Mouse (Mus musculus) gastrocnemius, postnatal 36 days (tissue): ENCODE measurements around the gene Mblac1. TPM values are rescaled to one million over a fixed set of nuclear protein-coding genes. Genes with fewer than 3 reads are reported as not detected.
"Not testable (repeated sequence)": the region's sequence is repeated elsewhere in the genome, so short reads cannot be mapped to it uniquely, and the experiment has no call there.

Experiments used
- DNase-seq, 2 experiments: peaks; one replicate each; pipeline ENCODE4 v3.0.0; 2022
- intact Hi-C: fragments of 180-260 bp; cut with DNase I; formaldehyde crosslinking; loops from one replicate; pipeline ENCODE4 v1.15.1; 2025
- microRNA-seq, 2 experiments: library from miRNA; unstranded; fragments of <30 nt; microRNA quantifications; one replicate each; pipeline ENCODE4 v1.2.0; 2021
- total RNA-seq, 2 experiments: library from RNA; stranded (reverse); gene quantifications; 2 replicates each; pipeline ENCODE4 v1.2.3; 2021

Mblac1 gene
- total RNA-seq, 2 experiments from 2014 or later: 1.4 to 1.6 TPM

DNA sequence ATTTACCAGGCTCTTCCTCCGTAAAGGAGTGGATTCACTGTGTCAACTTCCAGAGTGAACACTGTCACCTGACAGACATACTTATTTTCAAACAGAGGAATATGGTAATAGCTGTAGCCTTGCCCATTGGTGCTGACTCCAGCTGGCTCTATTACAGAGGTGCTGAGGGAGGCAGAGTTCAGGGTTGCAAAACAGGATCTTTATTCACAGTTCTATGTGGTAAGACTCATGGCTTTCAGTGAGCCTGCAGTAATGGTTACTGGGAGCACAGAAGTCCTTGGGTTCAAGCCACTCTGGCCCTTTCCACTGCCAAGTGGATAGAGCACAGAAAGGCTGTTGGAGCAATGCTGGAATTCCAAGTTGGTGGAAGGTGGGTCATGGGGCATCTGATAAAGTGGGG, 13.1 kb downstream of the Mblac1 start:
- intact Hi-C loops: no loop called here
- no peak for DNase-seq

DNA sequence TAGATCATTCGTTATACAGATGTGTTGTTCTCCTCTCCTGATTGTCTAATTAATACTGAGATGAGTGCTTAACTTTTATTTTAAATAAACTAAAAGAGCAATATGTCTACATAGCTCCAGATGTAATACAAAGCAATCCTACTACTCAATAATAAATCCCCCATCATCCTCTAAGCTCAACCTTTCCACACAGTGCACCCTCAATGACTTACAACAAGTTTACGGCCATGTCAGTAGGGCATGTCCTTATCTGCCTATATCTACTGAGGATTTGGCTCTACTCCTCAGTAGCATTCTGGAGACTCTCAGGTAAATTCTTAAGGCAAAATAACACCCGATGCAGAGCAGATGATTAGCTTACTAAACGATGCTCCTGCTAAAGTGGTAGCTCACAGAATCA, 13.8 kb downstream of the Mblac1 start:
- no peak for DNase-seq
- intact Hi-C loops: no loop called here

DNA sequence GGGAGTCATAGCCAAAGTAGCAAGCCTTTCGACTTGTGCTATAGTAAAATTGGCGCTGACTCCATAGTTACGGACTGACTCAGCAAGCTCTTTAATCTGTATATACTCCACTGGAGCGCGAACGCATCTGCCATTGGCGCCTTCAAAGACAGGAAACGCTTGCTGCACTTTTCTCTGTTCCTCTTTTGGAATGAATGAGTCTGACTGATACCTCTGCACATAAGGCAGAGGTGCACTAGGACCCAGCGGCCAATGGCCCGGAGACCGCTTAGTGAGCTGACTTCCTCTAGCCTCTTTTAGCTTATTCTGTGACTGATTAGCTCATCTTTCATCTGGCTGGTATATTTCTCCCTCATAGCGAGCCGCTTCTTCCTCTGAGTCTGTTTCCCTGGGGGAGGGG, 22.5 kb downstream of the Mblac1 start:
- intact Hi-C loops, DNase-seq: not testable (repeated sequence)

DNA sequence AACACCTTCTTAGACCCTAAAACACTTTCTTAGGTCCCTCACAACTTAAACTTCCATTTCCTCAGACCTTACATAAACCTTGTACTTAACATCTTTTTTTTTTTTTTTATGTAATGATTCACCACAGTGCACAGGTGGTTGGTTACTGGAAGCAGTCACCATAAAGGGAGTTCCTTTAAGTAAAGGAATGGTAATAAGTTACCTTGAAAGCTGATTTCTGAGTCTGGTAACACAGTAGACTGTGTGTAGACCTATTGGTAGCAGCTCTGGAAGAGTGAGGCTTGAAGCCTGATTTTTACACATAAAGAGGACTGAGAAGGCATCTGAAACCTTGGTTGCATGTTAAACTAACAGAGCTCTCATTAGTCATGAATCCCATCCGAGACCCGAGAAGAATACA, 25.8 kb downstream of the Mblac1 start:
- DNase-seq: no peak
- intact Hi-C loops: no loop called here

DNA sequence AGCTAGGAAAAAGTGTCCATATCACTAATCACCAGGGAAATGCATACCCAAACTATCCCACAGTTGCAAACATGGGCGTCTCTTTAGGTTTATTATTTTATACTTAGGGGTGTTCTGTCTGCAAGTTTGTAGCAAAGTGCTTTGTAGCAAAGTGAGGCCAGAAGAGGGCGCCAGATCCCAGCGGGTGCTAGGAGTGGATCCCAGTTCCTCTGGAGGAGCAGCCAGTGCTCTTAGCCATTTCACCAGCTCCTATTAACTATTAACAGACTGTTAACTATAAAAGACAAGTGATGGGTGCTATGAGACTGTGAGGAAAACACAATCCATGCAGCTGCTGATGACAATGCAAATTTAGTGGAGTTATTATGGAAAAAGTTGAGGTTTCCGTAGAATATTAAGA, 28.0 kb downstream of the Mblac1 start:
- intact Hi-C loops: no loop called here
- peak; percentile 69 to 76 for DNase-seq

DNA sequence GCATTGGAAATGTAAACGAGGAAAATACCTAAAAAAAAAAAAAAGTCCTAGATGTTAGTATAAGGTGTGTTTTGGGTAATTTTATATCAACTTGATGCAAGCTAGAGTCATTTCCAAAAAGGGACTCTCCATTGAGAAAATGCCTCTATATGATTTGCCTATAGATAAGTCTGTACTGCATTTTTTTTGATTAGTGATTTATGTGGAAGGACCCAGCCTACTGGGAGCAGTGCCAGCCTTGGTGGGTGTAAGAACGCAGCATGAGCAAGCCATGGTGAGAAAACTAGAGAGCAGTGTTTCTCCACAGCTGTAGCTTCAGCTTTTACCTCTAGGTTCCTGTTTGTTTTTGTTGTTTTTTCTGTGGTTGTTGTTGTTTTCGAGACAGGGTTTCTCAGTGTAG, 29.2 kb downstream of the Mblac1 start:
- intact Hi-C loops: no loop called here

DNA sequence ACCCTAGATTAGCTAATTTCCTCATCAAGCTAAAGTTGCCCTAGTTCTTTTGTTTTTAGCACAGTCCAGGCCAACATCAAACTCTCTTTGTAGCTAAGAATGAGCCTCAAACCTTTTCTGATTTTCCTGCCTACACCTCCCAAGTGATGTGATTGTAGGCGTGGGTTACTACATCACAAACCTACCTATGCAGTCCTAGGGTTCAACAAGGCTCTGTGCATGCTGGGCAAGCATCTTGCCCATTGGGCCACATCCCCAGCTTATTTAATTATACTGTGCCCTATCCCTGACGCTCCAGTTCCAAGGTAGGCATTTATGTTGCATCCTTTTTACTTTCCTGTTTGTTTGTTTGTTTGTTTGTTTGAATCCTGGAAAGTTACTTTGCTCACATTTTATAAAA, 31.6 kb downstream of the Mblac1 start, which contains the start of gene Nxpe5:
Gene Nxpe5 (plus strand): TSS at position 199 of the 400 bp plus-strand sequence.
- intact Hi-C loops: no loop called here

More for the DNA sequence above, 29.2 kb downstream of the Mblac1 start:
- DNase-seq: no peak

DNA sequence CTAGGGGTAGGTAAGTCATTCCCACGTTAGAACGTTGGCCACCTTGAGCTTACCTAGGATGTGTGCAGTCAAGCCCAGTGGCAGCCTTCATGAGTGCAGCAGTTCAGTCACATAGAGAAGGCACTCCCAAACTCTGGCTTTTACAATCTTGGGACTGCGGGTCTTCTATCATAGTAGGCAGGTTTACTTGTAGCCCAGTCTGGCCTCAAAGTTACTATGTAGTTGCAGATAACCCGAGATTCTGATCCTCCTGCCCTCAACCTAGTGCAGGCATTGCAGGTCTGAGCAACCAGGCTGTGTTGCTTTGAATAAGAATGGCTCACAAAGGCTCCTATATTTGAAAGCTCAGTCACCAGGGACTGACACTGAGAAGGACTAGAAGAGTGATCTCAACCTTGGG, 32.4 kb downstream of the Mblac1 start:
- intact Hi-C loops: no loop called here
- DNase-seq: no peak

More for the DNA sequence above, 31.6 kb downstream of the Mblac1 start, which contains the start of gene Nxpe5:
- no peak for DNase-seq

DNA sequence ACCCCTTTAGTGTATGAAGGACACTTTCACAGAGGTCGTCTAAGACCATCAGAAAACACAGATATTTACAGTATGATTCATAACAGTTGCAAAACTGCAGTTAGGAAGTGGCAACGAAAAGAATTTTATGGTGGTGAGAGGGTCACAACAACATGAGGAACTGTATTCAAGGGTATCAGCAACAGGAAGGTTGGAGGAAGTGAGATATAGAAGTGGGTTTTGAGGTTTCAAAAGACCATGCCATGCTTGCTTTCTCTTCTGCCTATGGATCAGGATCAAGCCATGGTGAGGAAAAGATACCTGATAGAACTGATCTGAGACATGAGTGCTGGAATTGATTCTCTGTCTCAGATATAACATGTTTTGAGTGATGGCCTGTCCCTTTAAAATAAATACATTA, 33.3 kb downstream of the Mblac1 start:
- intact Hi-C loops: no loop called here
- DNase-seq: no peak

DNA sequence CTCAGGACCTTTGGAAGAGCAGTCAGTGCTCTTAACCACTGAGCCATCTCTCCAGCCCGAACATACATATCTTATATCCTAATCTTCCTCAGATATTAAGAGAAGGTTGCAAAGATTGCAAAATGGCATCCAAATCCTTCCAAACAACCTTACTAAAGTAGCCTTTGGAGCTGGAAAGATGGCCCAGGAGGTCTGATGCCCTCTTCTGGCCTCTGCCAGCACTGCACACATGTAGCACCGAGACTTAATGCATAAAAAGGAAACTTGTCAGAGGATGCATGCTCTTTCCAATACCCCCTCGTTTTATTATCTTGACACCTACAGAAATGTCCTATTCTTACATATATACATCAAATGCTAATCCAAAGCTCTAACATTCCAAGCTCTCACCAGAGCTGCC, 33.9 kb downstream of the Mblac1 start:
- no peak for DNase-seq
- intact Hi-C loops: no loop called here

DNA sequence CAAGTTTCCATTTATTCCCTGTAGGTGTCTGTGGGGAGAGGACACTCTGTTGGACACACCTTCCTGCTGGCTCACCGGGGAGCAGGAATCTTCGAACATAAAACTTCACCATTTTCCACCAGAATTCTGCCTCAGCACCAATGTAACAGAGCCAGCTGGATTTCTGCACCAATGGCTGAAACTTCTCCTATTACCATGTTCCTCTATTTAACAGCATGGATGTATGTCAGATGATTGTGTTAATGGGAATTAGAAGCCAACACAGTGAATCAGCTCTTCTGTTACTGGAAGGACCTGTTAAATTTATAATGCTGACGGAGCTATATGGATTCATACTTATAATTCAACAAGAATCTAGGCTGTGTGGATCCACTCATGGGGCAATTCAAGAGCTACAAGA, 35.4 kb downstream of the Mblac1 start:
- DNase-seq: no peak
- intact Hi-C loops: no loop called here

DNA sequence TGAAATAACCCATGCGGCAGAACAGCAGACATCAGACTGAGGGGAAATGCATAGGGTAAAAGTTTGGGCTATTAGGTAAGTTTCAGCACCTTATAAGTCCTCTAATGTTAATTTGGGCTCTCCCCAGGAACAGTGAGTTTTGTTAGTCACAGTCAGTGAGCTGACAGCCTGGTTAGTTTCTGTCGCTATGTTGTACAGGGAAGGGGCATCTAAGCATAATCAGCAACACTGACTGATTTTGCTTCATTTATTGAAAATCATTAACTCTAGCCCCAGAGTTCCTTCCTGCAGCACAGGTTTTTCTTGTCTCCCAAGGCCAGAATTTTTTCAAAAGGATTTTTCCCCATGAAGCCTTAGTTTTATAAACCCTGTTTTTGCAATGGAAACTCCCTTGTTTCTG, 39.7 kb downstream of the Mblac1 start:
- no peak for DNase-seq
- intact Hi-C loops: no loop called here

DNA sequence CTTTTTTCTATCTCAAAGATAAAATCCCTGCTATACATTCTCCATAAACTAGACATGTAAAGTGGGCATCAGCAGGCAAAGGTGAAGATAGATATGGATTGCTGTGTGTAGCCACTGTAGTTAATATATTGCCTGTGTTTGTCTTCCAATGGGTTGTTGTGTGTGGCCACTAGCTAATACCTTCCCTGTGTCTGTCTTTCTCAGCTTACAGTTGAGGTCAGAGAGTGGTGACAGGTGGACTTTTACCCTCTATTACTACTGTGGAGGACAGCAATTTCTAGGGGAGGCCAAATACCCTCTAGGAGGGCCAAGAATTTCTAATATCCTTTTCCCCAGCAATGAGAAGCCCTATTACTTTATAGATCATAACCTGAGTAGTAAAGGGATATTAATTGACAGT, 40.1 kb downstream of the Mblac1 start:
- DNase-seq: no peak
- intact Hi-C loops: no loop called here

DNA sequence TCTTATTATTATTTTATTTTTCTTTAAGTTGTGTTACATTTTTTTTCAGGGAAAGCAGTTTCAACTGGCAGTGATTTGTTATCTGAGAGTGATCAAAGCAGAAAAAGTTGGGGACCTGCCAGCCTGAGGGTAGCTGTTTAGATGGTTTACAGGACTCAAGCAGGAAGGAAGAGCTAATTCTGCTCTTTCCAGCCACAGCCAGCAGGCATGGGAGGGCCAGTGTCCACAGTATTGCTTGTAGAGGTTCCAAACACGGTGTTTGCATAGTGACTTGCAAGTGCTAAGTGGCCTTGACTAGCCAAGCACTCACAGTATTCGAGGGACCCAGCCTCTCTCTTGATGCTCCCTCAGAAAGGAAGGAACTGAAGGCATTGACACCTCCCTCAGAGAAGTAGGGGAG, 47.4 kb downstream of the Mblac1 start:
- no peak for DNase-seq
- intact Hi-C loops: no loop called here

Small RNA genes within 50 kb of the gene (microRNA-seq; reads per million reads assigned to microRNA genes)
- gene Mir106b (748 to 1,474 reads per million in 2 experiments), gene Mir25 (271 to 336 reads per million in 2 experiments), gene Mir93 (1,905 to 2,022 reads per million in 2 experiments)

Other genes with a start within 250 kb of the Mblac1 start
- gene Gjc3, start 231.2 kb upstream of the Mblac1 start, total RNA-seq: under 1 TPM; 0.59 to 0.99 TPM
- gene Azgp1, start 212.8 kb upstream of the Mblac1 start, total RNA-seq: under 1 TPM in 1 of 2 experiments, not detected in 1; 0.46 TPM
- gene Smok3a, start 173.1 kb upstream of the Mblac1 start, total RNA-seq: not detected
- not detected for gene Smok3b, start 172.9 kb upstream of the Mblac1 start, total RNA-seq
- gene Smok3c, start 141.1 kb upstream of the Mblac1 start, total RNA-seq: not detected
- 10 to 100 TPM in 1 of 2 experiments, 1 to 10 TPM in 1; 7.0 to 10.2 TPM for gene Zkscan1, start 109.2 kb upstream of the Mblac1 start, total RNA-seq
- gene Zscan21, start 77.4 kb upstream of the Mblac1 start, total RNA-seq: 10 to 100 TPM; 10.1 to 12.8 TPM
- gene Zfp113, start 38.6 kb upstream of the Mblac1 start, total RNA-seq: 1 to 10 TPM; 2.5 to 5.4 TPM
- gene Cops6, start 33.2 kb upstream of the Mblac1 start, total RNA-seq: 10 to 100 TPM; 92.5 to 95.9 TPM
- 1 to 10 TPM; 6.9 to 8.3 TPM for gene Ap4m1, start 22.3 kb upstream of the Mblac1 start, total RNA-seq
- gene Mcm7, start 21.9 kb upstream of the Mblac1 start, total RNA-seq: 1 to 10 TPM; 7.6 to 8.7 TPM
- gene Taf6, start 6.9 kb upstream of the Mblac1 start, total RNA-seq: 10 to 100 TPM; 27.2 to 29.1 TPM
- gene Cnpy4, start 6.8 kb upstream of the Mblac1 start, total RNA-seq: 1 to 10 TPM; 3.7 to 3.8 TPM
- under 1 TPM; 0.10 to 0.35 TPM for gene Nxpe5, start 31.6 kb downstream of the Mblac1 start, total RNA-seq
- 10 to 100 TPM; 45.2 to 49.9 TPM for gene Lamtor4, start 61.2 kb downstream of the Mblac1 start, total RNA-seq
- 1 to 10 TPM; 2.2 to 3.3 TPM for gene BC037034, start 69.7 kb downstream of the Mblac1 start, total RNA-seq
- gene Gal3st4, start 78.5 kb downstream of the Mblac1 start, total RNA-seq: under 1 TPM; 0.12 to 0.18 TPM
- gene Gm43720, start 85.6 kb downstream of the Mblac1 start, total RNA-seq: not detected
- gene Gpc2, start 85.7 kb downstream of the Mblac1 start, total RNA-seq: not detected
- gene Stag3, start 85.9 kb downstream of the Mblac1 start, total RNA-seq: not detected
- gene Pvrig, start 147.6 kb downstream of the Mblac1 start, total RNA-seq: not detected
- 1 to 10 TPM; 2.0 to 2.1 TPM for gene Zfp157, start 247.2 kb downstream of the Mblac1 start, total RNA-seq